Mouse (Mus musculus) hematopoietic stem cell, adult 5-6 weeks (primary cell): ENCODE data around the gene Pdlim7. TPM values are rescaled to one million over a fixed set of nuclear protein-coding genes. Genes with fewer than 3 reads are reported as not detected.

ENCODE experiments used
- ATAC-seq, 2 experiments: fragments of 125-278 bp in 1 of 2; replicated peaks in 1 of 2; 2 replicates each; pipeline ENCODE4 v1.8.0; 2016 to 2017; ENCODE audit warnings: inconsistent platforms in 2 of 2, mild to moderate bottlenecking in 2 of 2, moderate number of reproducible peaks in 2 of 2, low read depth in 1 of 2, moderate TSS enrichment in 1 of 2; ENCODE audit not compliant: low FRiP score in 2 of 2, poor library complexity in 2 of 2, severe bottlenecking in 2 of 2, insufficient read depth in 1 of 2, low TSS enrichment in 1 of 2
- total RNA-seq: library from RNA; stranded (forward); fragments of 172-1452, 232-1000 nt; gene quantifications from 2 replicates; pipeline ENCODE4 v1.2.3, GENCODE M21; 2017

The Pdlim7 gene
- total RNA-seq, 1 experiment from 2014 or later: 8.1 TPM

GRCm38 (mm10) chr13:55500575-55500974 is 12.9 kb downstream of the Pdlim7 start:
- no peak for ATAC-seq

- no peak for ATAC-seq
Measured at GRCm38 (mm10) chr13:55498906-55499305, 14.6 kb downstream of the Pdlim7 start.

- ATAC-seq: no peak
Measured at GRCm38 (mm10) chr13:55496661-55497060, 16.8 kb downstream of the Pdlim7 start.

- no peak for ATAC-seq
Measured at GRCm38 (mm10) chr13:55495702-55496101, 17.8 kb downstream of the Pdlim7 start.

- peak in 1 of 2 experiments; percentile 56; a peak in 2 of 4 replicates for ATAC-seq
Measured at GRCm38 (mm10) chr13:55494883-55495621, 18.4 kb downstream of the Pdlim7 start.

GRCm38 (mm10) chr13:55494257-55494656 is 19.2 kb downstream of the Pdlim7 start:
- ATAC-seq: no peak

- ATAC-seq: no peak
Measured at GRCm38 (mm10) chr13:55487578-55488498, 25.6 kb downstream of the Pdlim7 start, which contains the start of gene Dbn1. Dbn1 (minus strand) TSS chr13:55488111.

GRCm38 (mm10) chr13:55486916-55487577 is 26.4 kb downstream of the Pdlim7 start:
- ATAC-seq: peak in 1 of 2 experiments; percentile 23; a peak in 1 of 4 replicates

- ATAC-seq: no peak
Measured at GRCm38 (mm10) chr13:55486029-55486794, 27.3 kb downstream of the Pdlim7 start.

GRCm38 (mm10) chr13:55484520-55485088 is 28.9 kb downstream of the Pdlim7 start:
- no peak for ATAC-seq

GRCm38 (mm10) chr13:55483593-55483992 is 29.9 kb downstream of the Pdlim7 start:
- no peak for ATAC-seq

GRCm38 (mm10) chr13:55483071-55483470 is 30.4 kb downstream of the Pdlim7 start:
- no peak for ATAC-seq

- no peak for ATAC-seq
Measured at GRCm38 (mm10) chr13:55482542-55482941, 30.9 kb downstream of the Pdlim7 start.

- no peak for ATAC-seq
Measured at GRCm38 (mm10) chr13:55479929-55480328, 33.5 kb downstream of the Pdlim7 start.

- ATAC-seq: peak; percentile 55 to 57; a peak in 3 of 4 replicates
Measured at GRCm38 (mm10) chr13:55479008-55479407, 34.5 kb downstream of the Pdlim7 start.

GRCm38 (mm10) chr13:55478036-55478435 is 35.4 kb downstream of the Pdlim7 start:
- no peak for ATAC-seq

- no peak for ATAC-seq
Measured at GRCm38 (mm10) chr13:55477492-55477891, 36.0 kb downstream of the Pdlim7 start.
